Mouse (Mus musculus): ENCODE measurements around the gene Pigk.

GRCm38 (mm10) chr3:152956038-152956437 lies 242.1 kb downstream of the Pigk start:
- TF ChIP-seq CTCF (IDR thresholded peaks at IDR 0.05; ENCODE audit: borderline replicate concordance, insufficient read depth, low read length) = no peak
- TF ChIP-seq POLR2A (IDR thresholded peaks at IDR 0.05; ENCODE audit: low read depth, low read length) = no peak
